Mouse (Mus musculus) heart, embryonic 16.5 days (tissue): Measurements from ENCODE around the gene Grm1. TPM values are rescaled to one million over a fixed set of nuclear protein-coding genes. Genes with fewer than 3 reads are reported as not detected.

Experiments used
- ATAC-seq: fragments of 200-750 bp; cut with Nextera tagmentation; replicated peaks from 2 replicates; pipeline ENCODE4 v1.8.0; 2017; ENCODE audit warnings: moderate number of reproducible peaks; ENCODE audit not compliant: insufficient read depth, low FRiP score; ENCODE audit errors: extremely low read depth
- H3K27ac ChIP-seq: fragments of 300-500 bp; sonication (generic); 2 replicates; pipeline ENCODE4 v1.5.1; 2014; ENCODE audit warnings: mild to moderate bottlenecking, low read length, control low read depth, moderate library complexity
- H3K27me3 ChIP-seq: fragments of 300-500 bp; sonication (generic); 2 replicates; pipeline ENCODE4 v1.6.1; 2014; ENCODE audit warnings: low read length, mixed read lengths; ENCODE audit not compliant: control insufficient read depth, insufficient read depth
- H3K36me3 ChIP-seq: fragments of 300-500 bp; sonication (generic); 2 replicates; pipeline ENCODE4 v1.6.1; 2014; ENCODE audit not compliant: control insufficient read depth, insufficient read depth
- H3K4me1 ChIP-seq: fragments of 300-500 bp; sonication (generic); 2 replicates; pipeline ENCODE4 v1.6.1; 2014; ENCODE audit warnings: low read length, mixed read lengths; ENCODE audit not compliant: control insufficient read depth, insufficient read depth
- H3K4me2 ChIP-seq: fragments of 300-500 bp; sonication (generic); 2 replicates; pipeline ENCODE4 v1.6.1; 2014; ENCODE audit warnings: low read depth, mild to moderate bottlenecking, control low read depth, low read length
- H3K4me3 ChIP-seq: fragments of 300-500 bp; sonication (generic); 2 replicates; pipeline ENCODE4 v1.5.1; 2014; ENCODE audit warnings: mild to moderate bottlenecking, control low read depth, low read length
- H3K9ac ChIP-seq: fragments of 300-500 bp; sonication (generic); 2 replicates; pipeline ENCODE4 v1.6.1; 2014; ENCODE audit warnings: low read length, control low read depth
- H3K9me3 ChIP-seq: fragments of 300-500 bp; sonication (generic); replicated peaks from 2 replicates; pipeline ENCODE4 v1.6.1; 2016; ENCODE audit warnings: low read length; ENCODE audit not compliant: control insufficient read depth
- WGBS: fragments of 180-500 bp; shearing (Covaris S2); extraction: QIAGEN DNeasy Blood & Tissue Kit; methylation state at CpG from one replicate; pipeline ENCODE4 v1.1.7; 2014; 5-methylcytosine and 5-hydroxymethylcytosine counted together
- polyA plus RNA-seq: library from polyadenylated mRNA; unstranded; fragments of >200 nt; fragmentation: Nextera tagmentation; extraction: Ambion mirVana; gene quantifications from 2 replicates; pipeline ENCODE4 v1.2.1, GENCODE M21; 2015

The Grm1 gene
- polyA plus RNA-seq, 1 experiment from 2014 or later, result 0.08 TPM

DNA sequence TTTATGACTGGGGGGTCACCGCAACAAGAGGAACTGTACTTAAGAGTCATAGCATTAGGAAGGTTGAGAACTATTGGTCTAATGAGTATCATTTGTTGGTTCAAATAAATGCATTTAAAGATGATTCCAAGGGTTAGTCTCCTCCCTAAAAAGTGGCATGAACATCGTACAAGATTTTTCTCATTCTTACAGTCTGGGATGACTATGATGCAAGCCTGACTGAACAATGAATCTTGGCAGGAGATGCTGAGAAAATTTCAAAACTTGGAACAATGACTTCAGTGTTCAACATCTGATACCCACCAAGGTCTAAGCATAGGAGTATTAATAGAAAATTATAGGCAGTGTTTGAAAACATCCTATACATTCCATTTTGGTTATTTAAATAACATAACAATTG, 264.1 kb downstream of the Grm1 start:
- WGBS, result 74% methylated on average over 2 of the region's 2 CpGs
- Histone ChIP-seq H3K4me1 (peaks cover under 1% of the 10 kb centered on the region; the same call in 1 of the 2 replicates), H3K4me3 (no peak overlapping the region), H3K4me2 (no peak overlapping the region), H3K9me3 (no peaks in the 10 kb centered on the region), H3K9ac (no peak overlapping the region), H3K27ac (no peak overlapping the region), H3K27me3 (no peaks in the 10 kb centered on the region), H3K36me3 (no peaks in the 10 kb centered on the region)
- ATAC-seq, result no peak

DNA sequence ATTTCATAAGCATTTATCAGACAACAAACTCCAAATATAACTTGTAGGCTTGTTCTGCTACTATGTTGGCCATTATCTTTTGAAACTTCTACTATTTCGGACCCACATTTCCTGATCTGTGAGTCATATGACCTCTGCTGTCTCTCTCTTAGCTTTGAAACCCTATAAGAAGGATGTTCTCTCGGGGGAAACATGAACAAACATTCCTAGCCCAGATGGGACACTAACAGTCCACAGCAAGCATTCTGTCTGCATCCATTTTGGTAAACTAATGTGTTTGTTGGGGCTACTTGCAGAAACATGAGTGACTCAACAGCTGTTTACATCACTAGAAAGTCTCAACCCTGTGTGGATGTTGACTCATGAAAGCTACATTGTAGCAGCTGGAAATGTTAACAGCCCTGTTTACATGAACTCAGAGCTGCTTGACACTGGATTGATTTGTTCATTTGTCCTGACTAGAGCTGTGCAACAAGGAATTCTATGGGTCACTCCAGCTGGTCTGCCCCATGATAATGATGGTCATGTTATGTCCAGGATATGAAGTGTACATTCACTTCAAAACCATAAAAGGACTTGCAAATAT, 267.4 kb downstream of the Grm1 start:
- Histone ChIP-seq H3K27me3 (no peaks in the 10 kb centered on the region), H3K4me3 (no peak overlapping the region), H3K4me1 (peaks cover 5% of the 10 kb centered on the region; the same call in 1 of the 2 replicates), H3K9ac (no peak overlapping the region), H3K4me2 (no peak overlapping the region), H3K9me3 (no peaks in the 10 kb centered on the region), H3K36me3 (no peaks in the 10 kb centered on the region), H3K27ac (no peak overlapping the region)
- no peak for ATAC-seq
- 56% methylated on average over 2 of the region's 2 CpGs for WGBS

DNA sequence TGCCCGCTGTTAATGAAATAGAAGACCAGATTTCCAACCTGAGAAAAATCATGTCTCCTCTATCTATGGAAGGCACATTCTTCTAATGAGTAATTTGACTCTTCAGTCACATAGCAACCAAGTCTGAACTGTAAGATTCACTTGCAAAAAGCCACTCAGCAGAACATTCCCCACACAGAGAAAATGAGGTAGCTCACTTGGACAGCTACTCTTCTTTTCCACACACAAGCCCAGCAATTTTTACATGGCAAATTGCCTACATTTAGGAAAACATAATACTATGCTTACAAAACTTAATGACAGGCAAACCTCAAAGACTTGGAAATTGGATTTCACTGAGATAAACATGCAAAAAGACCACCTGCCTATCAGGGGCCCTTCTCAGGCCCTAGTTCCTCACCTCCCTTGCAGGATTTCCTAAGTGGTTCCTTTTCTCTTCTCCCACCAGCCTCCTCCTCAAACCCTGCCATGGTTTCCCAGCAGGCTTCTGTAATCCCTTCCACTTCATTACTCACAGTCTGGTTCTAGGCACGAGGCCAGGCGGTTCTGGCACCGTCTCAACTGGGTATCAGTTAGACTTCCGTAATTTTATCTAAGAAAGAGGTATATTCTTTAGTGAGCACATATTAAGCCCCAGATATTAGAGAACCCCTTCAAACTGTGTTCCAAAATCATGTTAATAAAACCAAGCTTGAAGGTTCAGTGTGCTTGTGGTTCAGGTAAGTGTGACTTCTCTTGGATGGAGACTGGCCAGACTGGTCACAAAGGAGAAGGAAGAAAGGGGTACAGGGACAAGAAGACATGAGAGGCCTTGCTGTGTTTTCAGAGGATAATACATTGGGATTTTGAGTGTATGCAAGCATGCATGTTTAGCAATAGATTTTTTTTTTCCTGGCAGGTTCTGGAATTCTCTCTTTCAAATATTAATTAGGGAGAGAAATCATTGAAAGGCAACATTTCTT, 269.1 kb downstream of the Grm1 start:
- Histone ChIP-seq H3K4me2 (no peak overlapping the region), H3K4me1 (peaks cover 5% of the 10 kb centered on the region; the same call in 1 of the 2 replicates), H3K9ac (no peak overlapping the region), H3K4me3 (no peak overlapping the region), H3K27ac (no peak overlapping the region), H3K27me3 (no peaks in the 10 kb centered on the region), H3K9me3 (no peaks in the 10 kb centered on the region), H3K36me3 (no peaks in the 10 kb centered on the region)
- 43% methylated on average over 5 of the region's 5 CpGs for WGBS
- no peak for ATAC-seq

- Histone ChIP-seq H3K4me1 (peaks cover 5% of the 10 kb centered on the region; the same call in 1 of the 2 replicates), H3K9ac (no peak overlapping the region), H3K27ac (no peak overlapping the region), H3K4me3 (no peak overlapping the region), H3K4me2 (no peak overlapping the region), H3K9me3 (no peaks in the 10 kb centered on the region), H3K36me3 (no peaks in the 10 kb centered on the region), H3K27me3 (no peaks in the 10 kb centered on the region)
- ATAC-seq, result no peak
- WGBS, result 91% methylated on average over 3 of the region's 3 CpGs
Measured at GRCm38 (mm10) chr10:10809777-10810176, 272.4 kb downstream of the Grm1 start.

GRCm38 (mm10) chr10:10795321-10795720, 286.8 kb downstream of the Grm1 start:
- no peak for ATAC-seq
- whole genome bisulfite sequencing, result 84% methylated on average over 1 of the region's 1 CpGs

DNA sequence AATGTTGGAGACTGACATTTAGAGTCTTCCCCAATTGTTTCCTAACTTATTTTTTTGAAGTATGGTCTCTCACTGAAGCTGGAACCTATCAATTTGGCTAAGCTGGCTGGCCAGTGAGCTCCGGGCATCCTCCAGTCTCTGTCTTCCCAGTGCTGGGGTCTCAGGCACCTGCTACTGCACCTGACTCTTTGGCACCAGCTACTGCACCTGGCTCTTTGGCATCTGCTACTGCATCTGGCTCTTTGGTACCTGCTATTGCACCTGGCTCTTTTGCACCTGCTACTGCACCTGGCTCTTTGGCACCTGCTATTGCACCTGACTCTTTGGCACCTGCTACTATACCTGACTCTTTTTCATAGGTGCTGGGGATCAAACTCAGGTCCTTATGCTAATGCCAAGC, 291.7 kb downstream of the Grm1 start:
- WGBS, result 57% methylated on average over 1 of the region's 1 CpGs
- ATAC-seq, result no peak
- no peak overlapping the region for H3K4me2 ChIP-seq

More at GRCm38 (mm10) chr10:10795321-10795720, 286.8 kb downstream of the Grm1 start:
- H3K4me2 ChIP-seq, result no peak overlapping the region
- no peaks in the 10 kb centered on the region for H3K4me1 ChIP-seq
- no peak overlapping the region for H3K27ac ChIP-seq
- no peak overlapping the region for H3K9ac ChIP-seq
- H3K27me3 ChIP-seq, result no peaks in the 10 kb centered on the region
- H3K36me3 ChIP-seq, result no peaks in the 10 kb centered on the region
- H3K4me3 ChIP-seq, result no peak overlapping the region
- no peaks in the 10 kb centered on the region for H3K9me3 ChIP-seq

DNA sequence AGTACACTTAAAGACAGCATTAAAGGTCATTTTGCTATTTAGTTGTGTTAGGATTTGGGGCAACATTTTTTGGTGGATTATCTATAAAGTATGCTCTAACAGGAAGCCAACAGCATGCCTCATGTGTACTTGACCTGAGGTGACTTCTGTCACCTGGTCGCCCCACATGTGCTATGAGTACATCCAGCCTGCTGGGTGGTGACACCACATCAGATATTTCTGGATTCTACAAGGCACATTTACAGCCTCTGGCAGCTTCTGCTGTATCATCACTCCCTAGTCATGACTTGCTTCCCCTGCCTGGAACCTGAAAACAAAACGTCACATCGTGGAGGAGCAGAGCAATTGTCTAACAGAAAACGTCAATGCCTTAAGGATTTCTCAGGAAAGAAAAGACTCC, 292.2 kb downstream of the Grm1 start:
- Histone ChIP-seq H3K27ac (no peak overlapping the region), H3K27me3 (no peaks in the 10 kb centered on the region), H3K9ac (no peak overlapping the region), H3K4me2 (no peak overlapping the region), H3K4me3 (no peak overlapping the region), H3K9me3 (no peaks in the 10 kb centered on the region), H3K4me1 (no peaks in the 10 kb centered on the region), H3K36me3 (no peaks in the 10 kb centered on the region)
- ATAC-seq, result no peak
- WGBS, result 59% methylated on average over 4 of the region's 4 CpGs

More for the DNA sequence above, 291.7 kb downstream of the Grm1 start:
- H3K27me3 ChIP-seq, result no peaks in the 10 kb centered on the region
- H3K4me1 ChIP-seq, result no peaks in the 10 kb centered on the region
- H3K4me3 ChIP-seq, result no peak overlapping the region
- H3K27ac ChIP-seq, result no peak overlapping the region
- H3K36me3 ChIP-seq, result no peaks in the 10 kb centered on the region
- no peaks in the 10 kb centered on the region for H3K9me3 ChIP-seq
- no peak overlapping the region for H3K9ac ChIP-seq

GRCm38 (mm10) chr10:10787906-10788416, 294.2 kb downstream of the Grm1 start:
- 75% methylated on average over 5 of the region's 6 CpGs for WGBS
- Histone ChIP-seq H3K9me3 (no peaks in the 10 kb centered on the region), H3K4me3 (no peak overlapping the region), H3K27me3 (no peaks in the 10 kb centered on the region), H3K9ac (no peak overlapping the region), H3K4me1 (no peaks in the 10 kb centered on the region), H3K4me2 (no peak overlapping the region), H3K27ac (no peak overlapping the region), H3K36me3 (no peaks in the 10 kb centered on the region)
- no peak for ATAC-seq

DNA sequence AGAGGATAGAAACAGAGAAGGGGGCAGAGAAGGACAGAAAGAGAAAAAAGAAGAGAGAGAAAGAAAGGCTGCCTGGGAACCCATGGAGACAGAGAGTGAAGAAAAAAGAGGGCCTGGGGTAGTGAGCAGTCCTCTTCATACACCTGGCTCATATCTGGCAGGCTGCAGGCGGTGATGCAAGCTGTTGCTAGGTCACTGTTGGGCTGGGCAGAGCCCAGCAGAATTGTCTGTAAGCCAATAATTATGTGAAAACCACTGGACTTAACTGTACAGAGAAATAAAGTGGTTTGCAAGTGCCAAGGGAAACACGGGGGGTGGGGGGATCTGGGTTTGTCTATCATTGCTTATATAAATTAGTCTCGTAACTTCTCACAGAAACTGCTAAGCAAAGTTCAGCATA, 297.0 kb downstream of the Grm1 start:
- Histone ChIP-seq H3K27me3 (no peaks in the 10 kb centered on the region), H3K9ac (no peak overlapping the region), H3K9me3 (no peaks in the 10 kb centered on the region), H3K36me3 (no peaks in the 10 kb centered on the region), H3K4me1 (no peaks in the 10 kb centered on the region), H3K4me3 (no peak overlapping the region), H3K27ac (no peak overlapping the region), H3K4me2 (no peak overlapping the region)
- ATAC-seq, result no peak
- 74% methylated on average over 3 of the region's 3 CpGs for WGBS
